Mouse (Mus musculus) kidney, embryonic 14.5 days (tissue): ENCODE measurements around the gene Krt75. TPM values are rescaled to one million over a fixed set of nuclear protein-coding genes. Genes with fewer than 3 reads are reported as not detected.

Source experiments
- ATAC-seq: fragments of 200-750 bp; cut with Nextera tagmentation; 2 replicates; pipeline ENCODE4 v1.8.0; 2017; ENCODE audit warnings: moderate number of reproducible peaks, mild to moderate bottlenecking, moderate TSS enrichment, moderate library complexity; ENCODE audit not compliant: low FRiP score, low TSS enrichment
- H3K27ac ChIP-seq: fragments of 300-500 bp; sonication (generic); 2 replicates; pipeline ENCODE4 v1.5.1; 2014; ENCODE audit warnings: low read depth, mild to moderate bottlenecking, low read length, moderate library complexity, mixed read lengths
- H3K27me3 ChIP-seq: fragments of 300-500 bp; sonication (generic); 2 replicates; pipeline ENCODE4 v1.6.1; 2014; ENCODE audit warnings: mild to moderate bottlenecking, low read length; ENCODE audit not compliant: control insufficient read depth, insufficient read depth
- H3K36me3 ChIP-seq: fragments of 300-500 bp; sonication (generic); 2 replicates; pipeline ENCODE4 v1.6.1; 2014; ENCODE audit warnings: low read length, mixed read lengths; ENCODE audit not compliant: control insufficient read depth, insufficient read depth
- H3K4me1 ChIP-seq: fragments of 300-500 bp; sonication (generic); 2 replicates; pipeline ENCODE4 v1.6.1; 2014; ENCODE audit warnings: low read length, mixed read lengths; ENCODE audit not compliant: control insufficient read depth, insufficient read depth
- H3K4me2 ChIP-seq: fragments of 300-500 bp; sonication (generic); replicated peaks from 2 replicates; pipeline ENCODE4 v1.6.1; 2014; ENCODE audit warnings: low read depth, mild to moderate bottlenecking, low read length
- H3K4me3 ChIP-seq: fragments of 300-500 bp; sonication (generic); 2 replicates; pipeline ENCODE4 v1.5.1; 2014; ENCODE audit warnings: mild to moderate bottlenecking, low read length
- H3K9ac ChIP-seq: fragments of 300-500 bp; sonication (generic); 2 replicates; pipeline ENCODE4 v1.6.1; 2014; ENCODE audit warnings: low read depth, mild to moderate bottlenecking, low read length, moderate library complexity
- H3K9me3 ChIP-seq: fragments of 300-500 bp; sonication (generic); 2 replicates; pipeline ENCODE4 v1.6.1; 2016; ENCODE audit warnings: low read length; ENCODE audit not compliant: control insufficient read depth
- WGBS: fragments of 180-500 bp; shearing (Covaris S2); extraction: QIAGEN DNeasy Blood & Tissue Kit; methylation state at CpG from one replicate; pipeline ENCODE4 v1.1.7; 2014; 5-methylcytosine and 5-hydroxymethylcytosine counted together
- polyA plus RNA-seq: library from polyadenylated mRNA; unstranded; fragments of >200 nt; fragmentation: Nextera tagmentation; extraction: Ambion mirVana; gene quantifications from 2 replicates; pipeline ENCODE4 v1.2.1, GENCODE M21; 2014

Gene Krt75
- polyA plus RNA-seq, 1 experiment from 2014 or later = 0.23 TPM

- Histone ChIP-seq H3K27me3 (0 out of 2 replicates have a peak, but pooled peaks cover 3% of the 10 kb centered on the region), H3K27ac (no peak overlapping the region)
- peak; percentile 39 for ATAC-seq
Measured at GRCm38 (mm10) chr15:101558034-101558646, 15.6 kb downstream of the Krt75 start.

GRCm38 (mm10) chr15:101553169-101553568, 20.5 kb downstream of the Krt75 start:
- Histone ChIP-seq H3K27ac (no peak overlapping the region), H3K27me3 (peaks cover 9% of the 10 kb centered on the region), H3K4me2 (0 out of 2 replicates have a peak overlapping the region, but pooled peaks have one; percentile 15), H3K9ac (no peak overlapping the region), H3K4me3 (no peak overlapping the region), H3K36me3 (no peaks in the 10 kb centered on the region), H3K4me1 (0 out of 2 replicates have a peak, but pooled peaks cover 3% of the 10 kb centered on the region), H3K9me3 (no peaks in the 10 kb centered on the region)
- ATAC-seq = peak; percentile 81
- WGBS = 0% methylated on average over 11 of the region's 11 CpGs

More at GRCm38 (mm10) chr15:101558034-101558646, 15.6 kb downstream of the Krt75 start:
- 0 out of 2 replicates have a peak, but pooled peaks cover 6% of the 10 kb centered on the region for H3K4me1 ChIP-seq
- no peaks in the 10 kb centered on the region for H3K9me3 ChIP-seq
- H3K4me2 ChIP-seq = no peak overlapping the region
- no peak overlapping the region for H3K9ac ChIP-seq
- 5% methylated on average over 7 of the region's 7 CpGs for WGBS
- H3K36me3 ChIP-seq = no peaks in the 10 kb centered on the region
- no peak overlapping the region for H3K4me3 ChIP-seq

DNA sequence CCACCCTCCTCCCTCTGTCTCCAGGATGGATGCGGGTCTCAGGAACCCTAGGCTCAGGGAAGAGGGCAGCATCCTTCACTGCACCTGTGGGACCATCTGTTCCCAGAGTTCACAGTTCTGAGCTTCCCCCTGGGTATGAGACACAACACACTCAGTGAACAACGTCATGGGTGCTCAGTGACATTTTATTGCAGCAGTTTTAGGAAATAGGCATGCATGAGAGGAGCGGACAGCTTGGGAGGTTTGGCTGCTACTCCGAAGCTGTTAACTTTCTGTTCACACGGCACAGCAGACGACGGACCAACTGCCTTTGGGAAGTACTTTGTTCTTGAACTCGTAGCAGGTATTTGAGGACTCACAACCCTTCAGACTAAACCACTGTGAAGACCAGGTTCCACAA, 21.5 kb downstream of the Krt75 start:
- no peak overlapping the region for H3K4me2 ChIP-seq
- peaks cover 9% of the 10 kb centered on the region for H3K27me3 ChIP-seq
- no peak overlapping the region for H3K27ac ChIP-seq
- no peak for ATAC-seq
- H3K4me3 ChIP-seq = no peak overlapping the region
- no peaks in the 10 kb centered on the region for H3K36me3 ChIP-seq
- 47% methylated on average over 8 of the region's 8 CpGs for WGBS
- H3K9me3 ChIP-seq = no peaks in the 10 kb centered on the region
- no peak overlapping the region for H3K9ac ChIP-seq
- H3K4me1 ChIP-seq = no peaks in the 10 kb centered on the region

- Histone ChIP-seq H3K4me2 (no peak within 1 kb of the TSS), H3K27ac (no peak within 1 kb of the TSS), H3K27me3 (peaks cover 9% of the 10 kb centered on the region), H3K4me1 (no peaks in the 10 kb centered on the region), H3K9me3 (no peaks in the 10 kb centered on the region), H3K36me3 (no peaks in the 10 kb centered on the region), H3K4me3 (no peak within 1 kb of the TSS), H3K9ac (no peak within 1 kb of the TSS)
- WGBS = 42% methylated on average over 7 of the region's 7 CpGs
- no peak for ATAC-seq
Measured at GRCm38 (mm10) chr15:101550567-101550966, 23.1 kb downstream of the Krt75 start, which contains the start of gene Krt82. TSS of gene Krt82 (minus strand) at chr15:101550667.

- 62% methylated on average over 3 of the region's 3 CpGs for WGBS
- H3K9ac ChIP-seq = no peak overlapping the region
- H3K27ac ChIP-seq = no peak overlapping the region
- no peaks in the 10 kb centered on the region for H3K36me3 ChIP-seq
- H3K4me3 ChIP-seq = no peak overlapping the region
- no peaks in the 10 kb centered on the region for H3K9me3 ChIP-seq
- H3K4me2 ChIP-seq = no peak overlapping the region
- ATAC-seq = no peak
- peaks cover 3% of the 10 kb centered on the region; the same call in 1 of the 2 replicates for H3K4me1 ChIP-seq
- H3K27me3 ChIP-seq = no peaks in the 10 kb centered on the region
Measured at GRCm38 (mm10) chr15:101544478-101544877, 29.2 kb downstream of the Krt75 start.

DNA sequence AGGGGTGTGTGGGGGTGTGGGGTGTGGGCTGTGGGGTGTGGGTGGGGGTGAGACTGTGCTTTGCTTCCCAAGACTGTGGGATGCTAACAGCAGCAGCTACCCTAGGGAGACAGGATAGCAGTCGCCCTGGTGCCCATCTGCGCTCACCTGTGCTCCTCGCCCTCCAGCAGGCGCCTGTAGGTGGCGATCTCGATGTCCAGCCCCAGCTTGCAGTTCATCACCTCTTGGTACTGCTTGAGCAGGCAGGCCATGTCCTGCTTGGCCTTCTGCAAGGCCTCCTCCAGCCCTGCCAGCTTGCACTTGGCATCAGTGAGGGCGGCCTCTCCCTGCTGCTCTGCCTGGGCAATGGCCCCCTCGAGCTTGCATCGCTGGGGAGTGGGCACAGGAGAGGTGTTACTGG, 31.2 kb downstream of the Krt75 start:
- no peak for ATAC-seq
- no peak overlapping the region for H3K9ac ChIP-seq
- H3K4me1 ChIP-seq = peaks cover 8% of the 10 kb centered on the region; the same call in 1 of the 2 replicates
- WGBS = 65% methylated on average over 9 of the region's 9 CpGs
- no peaks in the 10 kb centered on the region for H3K9me3 ChIP-seq
- no peak overlapping the region for H3K27ac ChIP-seq
- no peak overlapping the region for H3K4me2 ChIP-seq
- H3K4me3 ChIP-seq = no peak overlapping the region
- no peaks in the 10 kb centered on the region for H3K36me3 ChIP-seq
- no peaks in the 10 kb centered on the region for H3K27me3 ChIP-seq

GRCm38 (mm10) chr15:101538580-101538900, 35.2 kb downstream of the Krt75 start:
- no peak overlapping the region for H3K9ac ChIP-seq
- 37% methylated on average over 4 of the region's 4 CpGs for WGBS
- no peak overlapping the region for H3K4me3 ChIP-seq
- peaks cover 16% of the 10 kb centered on the region for H3K4me1 ChIP-seq
- H3K27ac ChIP-seq = no peak overlapping the region
- H3K36me3 ChIP-seq = no peaks in the 10 kb centered on the region
- no peak for ATAC-seq
- no peak overlapping the region for H3K4me2 ChIP-seq
- no peaks in the 10 kb centered on the region for H3K27me3 ChIP-seq
- H3K9me3 ChIP-seq = no peaks in the 10 kb centered on the region

- Histone ChIP-seq H3K36me3 (no peaks in the 10 kb centered on the region), H3K27ac (no peak overlapping the region), H3K27me3 (no peaks in the 10 kb centered on the region), H3K4me2 (no peak overlapping the region), H3K9me3 (no peaks in the 10 kb centered on the region), H3K9ac (no peak overlapping the region), H3K4me3 (no peak overlapping the region), H3K4me1 (peaks cover 16% of the 10 kb centered on the region)
- 34% methylated on average over 7 of the region's 7 CpGs for WGBS
- no peak; the same call in 1 of the 2 replicates for ATAC-seq
Measured at GRCm38 (mm10) chr15:101537864-101538579, 35.7 kb downstream of the Krt75 start.
